20 mouse cellular contexts compared by ENCODE assay signal in genomic region chr13:43932946-43933345, GRCm38 (mm10).
DNase-seq lines count a peak whose midpoint lies in the region; ATAC-seq and TF ChIP-seq lines count a peak whose summit lies in the region.
"Had no signal": no experiment of that assay in that cellular context is flagged by ENCODE, and none has a peak within 500 bp of the region (broad histone marks: within the 10 kb centered on the region; RNA-seq: fewer than 3 reads in every experiment).

No protein-coding gene starts in this region.

- no peaks in the 10 kb centered on the region for H3K27me3 ChIP-seq in hindbrain, embryonic 13.5 days
- H3K27me3 ChIP-seq in hindbrain, embryonic 14.5 days (ENCODE audit: control insufficient read depth, insufficient read depth, low read length) = no peaks in the 10 kb centered on the region
- H3K27me3 ChIP-seq in limb, embryonic 10.5 days (ENCODE audit: low read depth, poor library complexity, severe bottlenecking) = no peaks in the 10 kb centered on the region
- H3K27me3 ChIP-seq: embryonic facial prominence, embryonic 13.5 days; limb, embryonic 15.5 days; liver, embryonic 15.5 days; stomach, embryonic 15.5 days had no signal

- 0 out of 2 replicates have a peak overlapping the region, but pooled peaks have one; percentile 14 for H3K9ac ChIP-seq in hindbrain, embryonic 13.5 days
- H3K9ac ChIP-seq in hindbrain, embryonic 14.5 days = no peak overlapping the region
- H3K9ac ChIP-seq: embryonic facial prominence, embryonic 13.5 days; limb, embryonic 15.5 days; liver, embryonic 15.5 days; stomach, embryonic 15.5 days had no signal

- H3K27ac ChIP-seq in hindbrain, embryonic 13.5 days = peak overlapping the region; percentile 35; the same call in 1 of the 2 replicates
- H3K27ac ChIP-seq in hindbrain, embryonic 14.5 days = no peak overlapping the region
- H3K27ac ChIP-seq in bone marrow, adult 2 months (ENCODE audit: control insufficient read depth, insufficient read depth, low read depth, low read length, poor library complexity) = 0 out of 2 replicates have a peak overlapping the region, but pooled peaks have one; percentile 31
- peak overlapping the region; percentile 91 for H3K27ac ChIP-seq in limb, embryonic 10.5 days
- H3K27ac ChIP-seq: embryonic facial prominence, embryonic 13.5 days; limb, embryonic 15.5 days; liver, embryonic 15.5 days; stomach, embryonic 15.5 days had no signal

- no peak for ATAC-seq in hindbrain, embryonic 13.5 days (ENCODE audit: low FRiP score)
- ATAC-seq in hindbrain, embryonic 14.5 days (ENCODE audit: low FRiP score) = no peak
- no peak for ATAC-seq in megakaryocyte-erythroid progenitor cell, adult 5-6 weeks (replicated peaks; ENCODE audit: low FRiP score, low TSS enrichment, poor library complexity, severe bottlenecking)
- ATAC-seq: forebrain, embryonic 16.5 days; lung, postnatal 0 days had no signal

- WGBS in hindbrain, embryonic 13.5 days = 64% methylated on average over 7 of the region's 7 CpGs
- 58% methylated on average over 7 of the region's 7 CpGs for WGBS in hindbrain, embryonic 14.5 days
- 79% methylated on average over 7 of the region's 7 CpGs for WGBS in bone marrow, adult 2 months
- WGBS in limb, embryonic 10.5 days = 40% methylated on average over 7 of the region's 7 CpGs

- H3K4me1 ChIP-seq in hindbrain, embryonic 13.5 days (replicated peaks) = peaks cover 30% of the 10 kb centered on the region
- peaks cover 10% of the 10 kb centered on the region; the same call in 1 of the 2 replicates for H3K4me1 ChIP-seq in hindbrain, embryonic 14.5 days (replicated peaks; ENCODE audit: control insufficient read depth, insufficient read depth, low read length)
- no peaks in the 10 kb centered on the region for H3K4me1 ChIP-seq in bone marrow, adult 2 months (ENCODE audit: control insufficient read depth, insufficient read depth, low read length)
- H3K4me1 ChIP-seq in limb, embryonic 10.5 days = peaks cover 49% of the 10 kb centered on the region
- H3K4me1 ChIP-seq: liver, embryonic 15.5 days; stomach, embryonic 15.5 days had no signal

- no peak for TF ChIP-seq POLR2A in bone marrow, adult 2 months (IDR thresholded peaks at IDR 0.05; ENCODE audit: borderline replicate concordance, control insufficient read depth, low read depth, low read length)

- H3K4me3 ChIP-seq in hindbrain, embryonic 13.5 days = no peak overlapping the region
- no peak overlapping the region for H3K4me3 ChIP-seq in hindbrain, embryonic 14.5 days (replicated peaks; ENCODE audit: low read length)
- H3K4me3 ChIP-seq in bone marrow, adult 2 months (replicated peaks; ENCODE audit: control insufficient read depth, low read depth, low read length) = no peak overlapping the region
- no peak overlapping the region for H3K4me3 ChIP-seq in limb, embryonic 10.5 days
- H3K4me3 ChIP-seq: embryonic facial prominence, embryonic 13.5 days; limb, embryonic 15.5 days; liver, embryonic 15.5 days; myocyte; stomach, embryonic 15.5 days had no signal

- DNase-seq in hindbrain, embryonic 14.5 days (ENCODE audit: low spot score) = no peak
- DNase-seq in 3134 (ENCODE audit: extremely low read depth, insufficient read length, low spot score) = peak; percentile 7
- peak; percentile 39 for DNase-seq in limb, embryonic 10.5 days (ENCODE audit: low spot score)
- DNase-seq in layer of hippocampus, adult 18-20 months (ENCODE audit: low spot score in 2 of 2) = no peak
- DNase-seq: adrenal gland, postnatal 10 days; cerebellum, adult 11 months; cerebellum, postnatal 10 days; gastrocnemius, postnatal 36 days; right cerebral cortex, postnatal 25 days; thymus, adult 18-20 months had no signal

- no peak overlapping the region for H3K4me2 ChIP-seq in hindbrain, embryonic 13.5 days
- H3K4me2 ChIP-seq in hindbrain, embryonic 14.5 days (replicated peaks) = no peak overlapping the region
- H3K4me2 ChIP-seq: embryonic facial prominence, embryonic 13.5 days; limb, embryonic 15.5 days; liver, embryonic 15.5 days; stomach, embryonic 15.5 days had no signal

- no peaks in the 10 kb centered on the region for H3K9me3 ChIP-seq in hindbrain, embryonic 13.5 days
- no peaks in the 10 kb centered on the region for H3K9me3 ChIP-seq in hindbrain, embryonic 14.5 days (ENCODE audit: control insufficient read depth, low read length)
- no peaks in the 10 kb centered on the region for H3K9me3 ChIP-seq in limb, embryonic 10.5 days (replicated peaks)
- H3K9me3 ChIP-seq: limb, embryonic 15.5 days; liver, embryonic 15.5 days; stomach, embryonic 15.5 days had no signal

- no peak for TF ChIP-seq CTCF in bone marrow, adult 2 months (IDR thresholded peaks at IDR 0.05; ENCODE audit: control insufficient read depth, insufficient read depth, low read length)

- no peaks in the 10 kb centered on the region for H3K36me3 ChIP-seq in hindbrain, embryonic 13.5 days
- no peaks in the 10 kb centered on the region for H3K36me3 ChIP-seq in hindbrain, embryonic 14.5 days (replicated peaks; ENCODE audit: control insufficient read depth, insufficient read depth)
- 0 out of 2 replicates have a peak, but pooled peaks cover 6% of the 10 kb centered on the region for H3K36me3 ChIP-seq in limb, embryonic 10.5 days
- H3K36me3 ChIP-seq: embryonic facial prominence, embryonic 13.5 days; limb, embryonic 15.5 days; liver, embryonic 15.5 days; stomach, embryonic 15.5 days had no signal

Comparison
In these comparisons a context has a peak if more than half of its experiments do, and no peak if none do; other contexts are left out.
1. DNase-seq: peak in 3134 (single experiment) and limb, embryonic 10.5 days (single experiment); none in hindbrain, embryonic 14.5 days (single experiment) and layer of hippocampus, adult 18-20 months (0 of 2).